24 mouse cellular contexts compared by ENCODE assay signal in the genomic region with DNA sequence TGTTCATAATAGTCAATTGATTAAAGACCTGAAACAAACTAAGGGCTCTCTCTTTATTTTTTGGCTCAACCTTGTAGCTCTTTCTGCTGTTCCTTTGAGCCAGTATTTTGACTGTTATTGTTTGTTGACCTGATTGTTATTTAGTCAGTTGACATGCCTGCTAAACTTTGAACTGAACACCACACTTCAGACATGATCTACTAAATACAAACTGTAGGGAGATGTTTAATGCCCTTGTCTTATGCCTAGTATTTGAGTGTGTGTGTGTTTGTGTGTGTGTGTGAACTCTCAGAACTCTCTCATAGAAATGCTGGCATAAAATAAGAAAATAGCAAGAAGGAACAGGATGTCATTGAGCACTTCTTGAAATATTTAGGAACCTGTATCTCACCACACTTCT. TPM values are rescaled to one million over a fixed set of nuclear protein-coding genes. Genes with fewer than 3 reads are reported as not detected.
"Had no signal": no experiment of that assay in that cellular context is flagged by ENCODE, and none has a peak within 500 bp of the region (broad histone marks: within the 10 kb centered on the region; RNA-seq: fewer than 3 reads in every experiment).

No protein-coding gene starts in this region.

- DNase-seq: kidney, adult 9 months; kidney, postnatal 14 days; kidney, postnatal 4 days; liver, embryonic 13.5 days; lung, adult 2 months; lung, postnatal 14 days; lung, postnatal 4 days; right cerebral cortex, postnatal 25 days; spleen, adult 18-20 months; thymus, adult 18-20 months; thymus, postnatal 36 days had no signal

- H3K4me3 ChIP-seq: left cerebral cortex, adult 2 months; liver, embryonic 13.5 days; midbrain, embryonic 12.5 days; midbrain, embryonic 15.5 days; myocyte; neural tube, embryonic 13.5 days had no signal

- H3K27ac ChIP-seq: left cerebral cortex, adult 2 months; liver, embryonic 13.5 days; midbrain, embryonic 12.5 days; midbrain, embryonic 15.5 days; neural tube, embryonic 13.5 days had no signal

- H3K9me3 ChIP-seq: liver, embryonic 13.5 days; midbrain, embryonic 12.5 days; midbrain, embryonic 15.5 days; neural tube, embryonic 13.5 days had no signal

- H3K4me2 ChIP-seq: liver, embryonic 13.5 days; midbrain, embryonic 15.5 days; neural tube, embryonic 13.5 days had no signal

- H3K36me3 ChIP-seq: liver, embryonic 13.5 days; midbrain, embryonic 12.5 days; midbrain, embryonic 15.5 days; neural tube, embryonic 13.5 days had no signal

- H3K4me1 ChIP-seq: liver, embryonic 13.5 days had no signal

- H3K9ac ChIP-seq: liver, embryonic 13.5 days; midbrain, embryonic 12.5 days; midbrain, embryonic 15.5 days; neural tube, embryonic 13.5 days had no signal

- H3K27me3 ChIP-seq: liver, embryonic 13.5 days; midbrain, embryonic 12.5 days; midbrain, embryonic 15.5 days; neural tube, embryonic 13.5 days had no signal

RNA-seq across cellular contexts. Expression of gene Rgs13, which starts 0.4 kb away (rescaled TPM):
- total RNA-seq: megakaryocyte progenitor cell, adult 5-6 weeks; megakaryocyte-erythroid progenitor cell, adult 5-6 weeks; monocyte, adult 5-6 weeks had no signal
- polyA plus RNA-seq: kidney, embryonic 16.5 days; limb, embryonic 11.5 days; liver, adult 2 months; liver, embryonic 13.5 days; liver, embryonic 16.5 days; lung, adult 2 months; myocyte; testis, adult 2 months had no signal
